Mouse (Mus musculus): ENCODE data around the gene Cypt15.
"Not testable (repeated sequence)": the region's sequence is repeated elsewhere in the genome, so short reads cannot be mapped to it uniquely, and the experiment has no call there.

The Cypt15 gene

GRCm38 (mm10) chrX:39345967-39346366 is at the start of gene Cypt15:
Gene Cypt15, plus strand, starts transcription at chrX:39346267.
- in situ Hi-C loops (cut with MboI, MseI), result not testable (repeated sequence)

- in situ Hi-C loops (cut with MboI, MseI), result no loop called here
Observed at GRCm38 (mm10) chrX:39370932-39371331, 24.9 kb downstream of the Cypt15 start.

GRCm38 (mm10) chrX:39378830-39379229 is 32.8 kb downstream of the Cypt15 start:
- in situ Hi-C loops (cut with MboI, MseI), result no loop called here

GRCm38 (mm10) chrX:39383806-39384205 is 37.7 kb downstream of the Cypt15 start:
- in situ Hi-C loops (cut with MboI, MseI), result no loop called here
